Mouse (Mus musculus) myocyte (in vitro differentiated cells): ENCODE results near the gene Rgs3.

ENCODE experiments used
- E2F4 ChIP-seq: IDR thresholded peaks from one replicate; pipeline ENCODE4 v1.6.1; 2011; ENCODE audit warnings: mild to moderate bottlenecking, control low read depth, moderate library complexity; ENCODE audit not compliant: insufficient read depth
- MAX ChIP-seq: IDR thresholded peaks from one replicate; pipeline ENCODE4 v1.6.1; 2011; ENCODE audit warnings: low read depth, mild to moderate bottlenecking, control low read depth
- MYOD1 ChIP-seq, 3 experiments: IDR thresholded peaks; one replicate each; pipeline ENCODE4 v1.6.1; 2011; ENCODE audit warnings: control low read depth in 2 of 3, low read depth in 2 of 3, mild to moderate bottlenecking in 2 of 3, moderate library complexity in 1 of 3; ENCODE audit not compliant: insufficient read length in 2 of 3, control insufficient read depth in 1 of 3
- MYOG ChIP-seq, 3 experiments: IDR thresholded peaks; one replicate each; pipeline ENCODE4 v1.6.1; 2011; ENCODE audit warnings: control low read depth in 2 of 3, low read depth in 2 of 3, mild to moderate bottlenecking in 2 of 3; ENCODE audit not compliant: insufficient read length in 2 of 3, control insufficient read depth in 1 of 3, insufficient read depth in 1 of 3
- POLR2A ChIP-seq: IDR thresholded peaks from one replicate; pipeline ENCODE4 v1.6.1; 2011; ENCODE audit warnings: low read depth, mild to moderate bottlenecking, control low read depth, moderate library complexity; ENCODE audit not compliant: insufficient read length
- POLR2AphosphoS2 ChIP-seq: IDR thresholded peaks from one replicate; pipeline ENCODE4 v1.6.1; 2011; ENCODE audit warnings: low read depth, control low read depth; ENCODE audit not compliant: insufficient read length
- SRF ChIP-seq: IDR thresholded peaks from one replicate; pipeline ENCODE4 v1.6.1; 2011; ENCODE audit warnings: low read depth; ENCODE audit not compliant: control insufficient read depth, insufficient read length
- TCF12 ChIP-seq: IDR thresholded peaks from one replicate; pipeline ENCODE4 v1.6.1; 2011; ENCODE audit warnings: mild to moderate bottlenecking, control low read depth; ENCODE audit not compliant: poor library complexity, insufficient read depth, severe bottlenecking
- USF1 ChIP-seq: IDR thresholded peaks from one replicate; pipeline ENCODE4 v1.6.1; 2011; ENCODE audit warnings: low read depth, mild to moderate bottlenecking, control low read depth, moderate library complexity

GRCm38 (mm10) chr4:62741055-62741453, 181.4 kb downstream of the Rgs3 start:
- TF ChIP-seq POLR2A (no peak), E2F4 (no peak), USF1 (no peak), SRF (no peak), POLR2AphosphoS2 (no peak), MYOD1 (IDR thresholded peaks at IDR 0.05; ENCODE audit: control insufficient read depth in 1 of 3, insufficient read length in 2 of 3, low read depth in 2 of 3) (no peak), MYOG (IDR thresholded peaks at IDR 0.05; ENCODE audit: control insufficient read depth in 1 of 3, insufficient read depth in 1 of 3, insufficient read length in 2 of 3, low read depth in 2 of 3) (no peak), TCF12 (no peak), MAX (no peak)
